9 mouse cellular contexts compared by ENCODE assay signal in the genomic region with DNA sequence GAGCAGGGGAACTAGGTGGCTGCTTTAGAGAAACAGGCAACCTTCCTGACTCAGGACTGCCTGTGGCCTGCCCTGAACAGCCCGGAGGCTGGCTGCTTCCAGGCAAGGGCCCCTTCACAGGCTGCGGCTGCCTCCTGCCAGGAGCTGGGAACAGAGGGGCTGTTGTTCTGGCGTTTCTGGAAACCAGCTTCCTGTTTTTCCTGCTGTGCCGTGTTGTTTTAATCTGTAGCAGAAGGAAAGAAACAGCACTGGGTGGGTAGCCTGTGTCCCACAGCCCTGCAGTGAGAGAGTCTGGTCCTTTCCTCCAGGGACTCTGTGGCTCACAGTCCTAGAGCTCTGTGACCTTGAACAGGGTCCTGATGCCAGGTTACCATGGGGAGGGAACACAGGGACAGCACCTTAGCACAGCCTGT. TPM values are rescaled to one million over a fixed set of nuclear protein-coding genes. Genes with fewer than 3 reads are reported as not detected.
DNase-seq lines count a peak whose midpoint lies in the region; ATAC-seq and TF ChIP-seq lines count a peak whose summit lies in the region.
"Had no signal": no experiment of that assay in that cellular context is flagged by ENCODE, and none has a peak within 500 bp of the region (broad histone marks: within the 10 kb centered on the region; RNA-seq: fewer than 3 reads in every experiment).

No protein-coding gene starts in this region.

- no peak overlapping the region for H3K4me3 ChIP-seq in ES-Bruce4 (ENCODE audit: low read depth, low read length)
- H3K4me3 ChIP-seq in embryonic fibroblast, embryonic 13.5 days (ENCODE audit: insufficient read depth, low read length) = no peak overlapping the region
- no peak overlapping the region for H3K4me3 ChIP-seq in hindbrain, embryonic 11.5 days (ENCODE audit: low read depth, low read length)
- H3K4me3 ChIP-seq in limb, embryonic 13.5 days = no peak overlapping the region
- H3K4me3 ChIP-seq in stomach, embryonic 15.5 days (replicated peaks) = no peak overlapping the region
- H3K4me3 ChIP-seq: erythroblast, embryonic 14.5 days had no signal

- peak; percentile 65 for ATAC-seq in hindbrain, embryonic 11.5 days (ENCODE audit: low FRiP score)
- ATAC-seq in limb, embryonic 13.5 days (ENCODE audit: low FRiP score, low read depth) = peak; percentile 68
- peak; percentile 61; the same call in 1 of the 2 replicates for ATAC-seq in stomach, embryonic 15.5 days (ENCODE audit: insufficient read depth, low FRiP score, low read depth)

- peaks cover 4% of the 10 kb centered on the region for H3K4me1 ChIP-seq in ES-Bruce4 (ENCODE audit: control insufficient read depth, insufficient read depth, low read length)
- H3K4me1 ChIP-seq in embryonic fibroblast, embryonic 13.5 days (ENCODE audit: control insufficient read depth, insufficient read depth, low read length) = peaks cover 3% of the 10 kb centered on the region
- peaks cover 4% of the 10 kb centered on the region; the same call in 1 of the 2 replicates for H3K4me1 ChIP-seq in hindbrain, embryonic 11.5 days (replicated peaks; ENCODE audit: control insufficient read depth, insufficient read depth, low read length)
- peaks cover 89% of the 10 kb centered on the region for H3K4me1 ChIP-seq in limb, embryonic 13.5 days
- H3K4me1 ChIP-seq in stomach, embryonic 15.5 days = peaks cover 33% of the 10 kb centered on the region

- H3K9ac ChIP-seq in ES-Bruce4 (ENCODE audit: low read depth, poor library complexity, severe bottlenecking) = no peak overlapping the region
- no peak overlapping the region for H3K9ac ChIP-seq in hindbrain, embryonic 11.5 days (ENCODE audit: low read depth, low read length)
- no peak overlapping the region for H3K9ac ChIP-seq in limb, embryonic 13.5 days
- no peak overlapping the region for H3K9ac ChIP-seq in stomach, embryonic 15.5 days

- H3K4me2 ChIP-seq in hindbrain, embryonic 11.5 days (replicated peaks; ENCODE audit: low read depth, low read length) = no peak overlapping the region
- peak overlapping the region; percentile 46 for H3K4me2 ChIP-seq in limb, embryonic 13.5 days (replicated peaks)
- H3K4me2 ChIP-seq in stomach, embryonic 15.5 days = 0 out of 2 replicates have a peak overlapping the region, but pooled peaks have one; percentile 5

- no peaks in the 10 kb centered on the region for H3K27me3 ChIP-seq in ES-Bruce4 (ENCODE audit: control insufficient read depth, insufficient read depth, low read length, poor library complexity, severe bottlenecking)
- H3K27me3 ChIP-seq in hindbrain, embryonic 11.5 days (ENCODE audit: control insufficient read depth, insufficient read depth, low read length) = no peaks in the 10 kb centered on the region
- no peaks in the 10 kb centered on the region for H3K27me3 ChIP-seq in limb, embryonic 13.5 days
- H3K27me3 ChIP-seq in stomach, embryonic 15.5 days (replicated peaks) = no peaks in the 10 kb centered on the region

- TF ChIP-seq EP300 in ES-Bruce4 (IDR thresholded peaks at IDR 0.05; ENCODE audit: insufficient read depth, low read depth, low read length) = 0 out of 2 replicates have a peak, but pooled peaks have one; percentile 19

- peak; percentile 52 for DNase-seq in adrenal gland, postnatal 10 days
- no peak for DNase-seq in adrenal gland, adult 18-20 months (ENCODE audit: low spot score in 2 of 2)
- peak; percentile 44 for DNase-seq in hindbrain, embryonic 11.5 days (ENCODE audit: low spot score)
- DNase-seq in urinary bladder, postnatal 36 days (ENCODE audit: low spot score in 2 of 2) = no peak

- WGBS in hindbrain, embryonic 11.5 days = 15% methylated on average over 4 of the region's 4 CpGs
- WGBS in limb, embryonic 13.5 days = 1% methylated on average over 4 of the region's 4 CpGs
- 21% methylated on average over 4 of the region's 4 CpGs for WGBS in stomach, embryonic 15.5 days

- no peaks in the 10 kb centered on the region for H3K9me3 ChIP-seq in ES-Bruce4 (replicated peaks; ENCODE audit: control insufficient read depth, insufficient read depth, low read length, poor library complexity, severe bottlenecking)
- no peaks in the 10 kb centered on the region for H3K9me3 ChIP-seq in hindbrain, embryonic 11.5 days (ENCODE audit: control insufficient read depth, low read length)
- H3K9me3 ChIP-seq in limb, embryonic 13.5 days = no peaks in the 10 kb centered on the region
- H3K9me3 ChIP-seq in stomach, embryonic 15.5 days = no peaks in the 10 kb centered on the region

- H3K27ac ChIP-seq in ES-Bruce4 (ENCODE audit: insufficient read depth, low read length) = peak overlapping the region; percentile 40
- H3K27ac ChIP-seq in embryonic fibroblast, embryonic 13.5 days (ENCODE audit: insufficient read depth, low read length) = peak overlapping the region; percentile 65
- H3K27ac ChIP-seq in hindbrain, embryonic 11.5 days (ENCODE audit: low read depth, low read length) = peak overlapping the region; percentile 56
- H3K27ac ChIP-seq in limb, embryonic 13.5 days = peak overlapping the region; percentile 97
- H3K27ac ChIP-seq in stomach, embryonic 15.5 days = peak overlapping the region; percentile 52

- TF ChIP-seq CTCF in ES-Bruce4 (IDR thresholded peaks at IDR 0.05; ENCODE audit: low read depth, low read length) = no peak
- no peak for TF ChIP-seq CTCF in embryonic fibroblast, embryonic 13.5 days (IDR thresholded peaks at IDR 0.05; ENCODE audit: borderline replicate concordance, insufficient read depth, low read length)

- no peak for TF ChIP-seq POLR2A in ES-Bruce4 (IDR thresholded peaks at IDR 0.05; ENCODE audit: insufficient read depth, low read length)
- no peak for TF ChIP-seq POLR2A in embryonic fibroblast, embryonic 13.5 days (IDR thresholded peaks at IDR 0.05; ENCODE audit: low read depth, low read length)

- no peaks in the 10 kb centered on the region for H3K36me3 ChIP-seq in ES-Bruce4 (ENCODE audit: control insufficient read depth, insufficient read depth, low read length, poor library complexity, severe bottlenecking)
- no peaks in the 10 kb centered on the region for H3K36me3 ChIP-seq in hindbrain, embryonic 11.5 days (ENCODE audit: control insufficient read depth, insufficient read depth, low read length)
- no peaks in the 10 kb centered on the region for H3K36me3 ChIP-seq in limb, embryonic 13.5 days
- 0 out of 2 replicates have a peak, but pooled peaks cover 2% of the 10 kb centered on the region for H3K36me3 ChIP-seq in stomach, embryonic 15.5 days

RNA-seq across cellular contexts. Expression of a gene that starts 54.2 kb away (rescaled TPM):
- 10 to 100 TPM; 28.8 to 30.7 TPM for total RNA-seq in adrenal gland, postnatal 10 days (2021)
- total RNA-seq in adrenal gland, adult 18-20 months (2021) = 10 to 100 TPM; 28.8 to 37.7 TPM
- 20.2 and 20.5 TPM in 2 replicates for polyA plus RNA-seq in ES-Bruce4 (2011; ENCODE audit: insufficient read depth, insufficient read length, low read depth, missing spikeins)
- polyA plus RNA-seq in embryonic fibroblast, embryonic 13.5 days (2011; ENCODE audit: insufficient read length, low read depth, missing spikeins) = 17.5 and 25.1 TPM in 2 replicates
- 8.1 TPM in 2 replicates for polyA plus RNA-seq in hindbrain, embryonic 11.5 days (2014; fragmentation: Nextera tagmentation; extraction: Ambion mirVana)
- polyA plus RNA-seq in limb, embryonic 13.5 days (2015; fragmentation: Nextera tagmentation; extraction: Ambion mirVana) = 23.4 and 24.8 TPM in 2 replicates
- polyA plus RNA-seq in stomach, embryonic 15.5 days (2015; fragmentation: Nextera tagmentation; extraction: Ambion mirVana) = 16.7 and 17.4 TPM in 2 replicates

Comparison
In these comparisons a context has a peak if more than half of its experiments do, and no peak if none do; other contexts are left out.
1. DNase-seq: peak in adrenal gland, postnatal 10 days (single experiment) and hindbrain, embryonic 11.5 days (single experiment); none in adrenal gland, adult 18-20 months (0 of 2) and urinary bladder, postnatal 36 days (0 of 2).
2. H3K27ac ChIP-seq: peak in every context shown above with its lines; median percentile 97 in limb, embryonic 13.5 days; 65 in embryonic fibroblast, embryonic 13.5 days; 56 in hindbrain, embryonic 11.5 days; 52 in stomach, embryonic 15.5 days; 40 in ES-Bruce4.
3. Peak in every context shown above with its lines, with median percentiles within 50 percentile points of each other: ATAC-seq.